Mouse (Mus musculus) thymus, adult 2 months (tissue): ENCODE data around the gene Ncan.

Experiments used
- CTCF ChIP-seq: fragments of 200-500 bp; IDR thresholded peaks from 2 replicates; pipeline ENCODE4 v1.5.1; 2012; ENCODE audit warnings: mild to moderate bottlenecking, control low read depth, low read length, moderate library complexity, borderline replicate concordance; ENCODE audit not compliant: control insufficient read depth, poor library complexity, insufficient read depth; ENCODE audit errors: extremely low read depth
- POLR2A ChIP-seq: fragments of 200-500 bp; IDR thresholded peaks from 2 replicates; pipeline ENCODE4 v1.6.1; 2012; ENCODE audit warnings: mild to moderate bottlenecking, low read length, control low read depth, moderate library complexity; ENCODE audit not compliant: control insufficient read depth, poor library complexity, insufficient read depth; ENCODE audit errors: extremely low read depth

DNA sequence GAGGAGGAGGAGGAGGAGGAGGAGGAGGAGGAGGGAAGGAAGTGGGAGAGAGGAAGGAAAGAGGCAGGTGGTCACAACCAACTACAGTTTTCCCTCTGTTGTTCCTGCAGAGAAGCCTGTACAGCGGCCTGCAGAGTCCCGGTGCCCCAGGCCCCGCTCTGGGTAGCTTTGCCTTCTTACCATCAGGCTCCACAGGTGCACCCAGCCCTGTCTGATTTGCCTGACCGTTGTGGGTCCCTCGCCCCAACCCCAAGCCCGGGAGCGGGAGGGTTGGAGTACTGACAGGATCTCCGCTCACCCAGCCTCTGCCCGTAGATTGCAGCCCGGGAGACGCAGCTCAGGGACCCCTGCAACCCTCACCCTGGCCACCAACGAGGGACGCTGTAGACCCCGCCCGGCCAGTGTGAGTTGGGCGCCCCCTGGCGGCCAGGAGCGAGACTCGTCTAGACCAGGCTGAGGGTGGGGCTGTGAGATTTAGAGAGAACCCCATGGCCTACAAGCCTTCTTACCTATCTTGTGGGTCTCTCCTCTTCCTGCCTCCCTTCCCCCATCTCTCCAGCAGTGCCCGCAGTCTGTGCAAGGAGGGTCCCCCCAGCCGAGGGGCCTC lies 45.9 kb upstream of the Ncan start:
- TF ChIP-seq CTCF (peak; percentile 98), POLR2A (no peak)
